Mouse (Mus musculus) heart, embryonic 15.5 days (tissue): Measurements from ENCODE around the gene Ccdc88c. TPM values are rescaled to one million over a fixed set of nuclear protein-coding genes. Genes with fewer than 3 reads are reported as not detected.

Experiments used
- ATAC-seq: fragments of 200-750 bp; cut with Nextera tagmentation; replicated peaks from 2 replicates; pipeline ENCODE4 v1.8.0; 2017; ENCODE audit warnings: low read depth, moderate TSS enrichment; ENCODE audit not compliant: insufficient number of reproducible peaks, insufficient read depth, low FRiP score
- H3K27ac ChIP-seq: fragments of 300-500 bp; sonication (generic); 2 replicates; pipeline ENCODE4 v1.5.1; 2015; ENCODE audit warnings: mild to moderate bottlenecking, inconsistent platforms
- H3K27me3 ChIP-seq: fragments of 300-500 bp; sonication (generic); 2 replicates; pipeline ENCODE4 v1.6.1; 2015; ENCODE audit warnings: inconsistent platforms
- H3K36me3 ChIP-seq: fragments of 300-500 bp; sonication (generic); 2 replicates; pipeline ENCODE4 v1.6.1; 2015; ENCODE audit warnings: mild to moderate bottlenecking, inconsistent platforms
- H3K4me1 ChIP-seq: fragments of 300-500 bp; sonication (generic); replicated peaks from 2 replicates; pipeline ENCODE4 v1.6.1; 2015; ENCODE audit warnings: inconsistent platforms
- H3K4me2 ChIP-seq: fragments of 300-500 bp; sonication (generic); 2 replicates; pipeline ENCODE4 v1.6.1; 2015; ENCODE audit warnings: inconsistent platforms, mild to moderate bottlenecking, moderate library complexity
- H3K4me3 ChIP-seq: fragments of 300-500 bp; sonication (generic); 2 replicates; pipeline ENCODE4 v1.5.1; 2015; ENCODE audit warnings: mild to moderate bottlenecking, inconsistent platforms
- H3K9ac ChIP-seq: fragments of 300-500 bp; sonication (generic); 2 replicates; pipeline ENCODE4 v1.6.1; 2015; ENCODE audit warnings: mild to moderate bottlenecking, inconsistent platforms
- H3K9me3 ChIP-seq: fragments of 300-500 bp; sonication (generic); replicated peaks from 2 replicates; pipeline ENCODE4 v1.6.1; 2016; ENCODE audit warnings: inconsistent platforms
- WGBS: fragments of 180-500 bp; shearing (Covaris S2); methylation state at CpG from one replicate; pipeline ENCODE4 v1.1.7; 2015; ENCODE audit warnings: mixed read lengths; 5-methylcytosine and 5-hydroxymethylcytosine counted together
- polyA plus RNA-seq: library from polyadenylated mRNA; unstranded; fragments of >200 nt; fragmentation: Nextera tagmentation; extraction: Ambion mirVana; gene quantifications from 2 replicates; pipeline ENCODE4 v1.2.1, GENCODE M21; 2015

Ccdc88c gene
- polyA plus RNA-seq, 1 experiment from 2014 or later: 2.4 TPM

GRCm38 (mm10) chr12:100995607-100996377 lies 33.1 kb downstream of the Ccdc88c start:
- 56% methylated on average over 16 of the region's 16 CpGs for WGBS
- no peak overlapping the region for H3K27ac ChIP-seq
- H3K4me3 ChIP-seq: no peak overlapping the region
- H3K36me3 ChIP-seq: no peaks in the 10 kb centered on the region
- ATAC-seq: no peak
- no peak overlapping the region for H3K9ac ChIP-seq
- peaks cover 12% of the 10 kb centered on the region; the same call in 1 of the 2 replicates for H3K27me3 ChIP-seq
- H3K4me2 ChIP-seq: no peak overlapping the region
- H3K9me3 ChIP-seq: no peaks in the 10 kb centered on the region
- peaks cover 24% of the 10 kb centered on the region for H3K4me1 ChIP-seq

GRCm38 (mm10) chr12:100994140-100995015 lies 34.5 kb downstream of the Ccdc88c start:
- Histone ChIP-seq H3K4me3 (no peak overlapping the region), H3K27ac (no peak overlapping the region), H3K9ac (no peak overlapping the region), H3K27me3 (peaks cover 19% of the 10 kb centered on the region), H3K9me3 (no peaks in the 10 kb centered on the region), H3K4me1 (peaks cover 22% of the 10 kb centered on the region), H3K4me2 (no peak overlapping the region), H3K36me3 (no peaks in the 10 kb centered on the region)
- no peak for ATAC-seq
- 69% methylated on average over 3 of the region's 3 CpGs for WGBS

- Histone ChIP-seq H3K9ac (no peak overlapping the region), H3K27me3 (peaks cover 20% of the 10 kb centered on the region), H3K9me3 (no peaks in the 10 kb centered on the region), H3K4me2 (no peak overlapping the region), H3K4me1 (peaks cover 10% of the 10 kb centered on the region), H3K4me3 (no peak overlapping the region), H3K36me3 (no peaks in the 10 kb centered on the region), H3K27ac (no peak overlapping the region)
- ATAC-seq: no peak
- 71% methylated on average over 3 of the region's 3 CpGs for WGBS
These were observed 35.7 kb downstream of the Ccdc88c start for GRCm38 (mm10) chr12:100993146-100993545.

GRCm38 (mm10) chr12:100992505-100992904 lies 36.4 kb downstream of the Ccdc88c start:
- Histone ChIP-seq H3K9ac (no peak overlapping the region), H3K9me3 (no peaks in the 10 kb centered on the region), H3K4me3 (no peak overlapping the region), H3K4me2 (no peak overlapping the region), H3K36me3 (no peaks in the 10 kb centered on the region), H3K4me1 (peaks cover 4% of the 10 kb centered on the region), H3K27ac (no peak overlapping the region), H3K27me3 (peaks cover 20% of the 10 kb centered on the region)
- 71% methylated on average over 7 of the region's 7 CpGs for WGBS
- ATAC-seq: no peak

GRCm38 (mm10) chr12:100991119-100991518 lies 37.7 kb downstream of the Ccdc88c start:
- no peak for ATAC-seq
- Histone ChIP-seq H3K27me3 (peaks cover 20% of the 10 kb centered on the region), H3K4me3 (no peak overlapping the region), H3K4me1 (peaks cover 1% of the 10 kb centered on the region; the same call in 1 of the 2 replicates), H3K36me3 (no peaks in the 10 kb centered on the region), H3K27ac (no peak overlapping the region), H3K9me3 (no peaks in the 10 kb centered on the region), H3K9ac (no peak overlapping the region), H3K4me2 (no peak overlapping the region)
- 68% methylated on average over 3 of the region's 3 CpGs for WGBS

- WGBS: 45% methylated on average over 12 of the region's 12 CpGs
- ATAC-seq: no peak
- Histone ChIP-seq H3K9ac (no peak overlapping the region), H3K4me1 (no peaks in the 10 kb centered on the region; the same call in 1 of the 2 replicates), H3K4me3 (no peak overlapping the region), H3K27me3 (peaks cover 18% of the 10 kb centered on the region), H3K9me3 (no peaks in the 10 kb centered on the region), H3K36me3 (no peaks in the 10 kb centered on the region), H3K27ac (no peak overlapping the region), H3K4me2 (no peak overlapping the region)
These were observed 38.6 kb downstream of the Ccdc88c start for GRCm38 (mm10) chr12:100990291-100990690.

GRCm38 (mm10) chr12:100989780-100990288 lies 39.0 kb downstream of the Ccdc88c start:
- no peak overlapping the region for H3K27ac ChIP-seq
- WGBS: 74% methylated on average over 4 of the region's 4 CpGs
- H3K27me3 ChIP-seq: peaks cover 13% of the 10 kb centered on the region
- no peaks in the 10 kb centered on the region; the same call in 1 of the 2 replicates for H3K4me1 ChIP-seq
- H3K9ac ChIP-seq: no peak overlapping the region
- ATAC-seq: no peak
- no peak overlapping the region for H3K4me3 ChIP-seq
- H3K4me2 ChIP-seq: no peak overlapping the region
- no peaks in the 10 kb centered on the region for H3K9me3 ChIP-seq
- H3K36me3 ChIP-seq: no peaks in the 10 kb centered on the region

- Histone ChIP-seq H3K9ac (no peak overlapping the region), H3K4me3 (no peak overlapping the region), H3K36me3 (no peaks in the 10 kb centered on the region), H3K9me3 (no peaks in the 10 kb centered on the region), H3K27ac (no peak overlapping the region), H3K4me2 (no peak overlapping the region), H3K27me3 (peaks cover 8% of the 10 kb centered on the region; the same call in 1 of the 2 replicates), H3K4me1 (no peaks in the 10 kb centered on the region; the same call in 1 of the 2 replicates)
- 74% methylated on average over 15 of the region's 15 CpGs for WGBS
- ATAC-seq: no peak
These were observed 40.3 kb downstream of the Ccdc88c start for GRCm38 (mm10) chr12:100988324-100989130.

- peaks cover 16% of the 10 kb centered on the region for H3K4me1 ChIP-seq
- H3K27me3 ChIP-seq: peaks cover 8% of the 10 kb centered on the region; the same call in 1 of the 2 replicates
- 63% methylated on average over 4 of the region's 4 CpGs for WGBS
- H3K36me3 ChIP-seq: no peaks in the 10 kb centered on the region
- ATAC-seq: no peak
- no peak overlapping the region for H3K27ac ChIP-seq
- H3K4me2 ChIP-seq: no peak overlapping the region
- H3K4me3 ChIP-seq: no peak overlapping the region
- H3K9ac ChIP-seq: no peak overlapping the region
- H3K9me3 ChIP-seq: no peaks in the 10 kb centered on the region
These were observed 42.4 kb downstream of the Ccdc88c start for GRCm38 (mm10) chr12:100986423-100986822.

GRCm38 (mm10) chr12:100985793-100986157 lies 43.1 kb downstream of the Ccdc88c start:
- H3K4me3 ChIP-seq: no peak overlapping the region
- H3K4me2 ChIP-seq: no peak overlapping the region
- WGBS: 85% methylated on average over 2 of the region's 2 CpGs
- H3K4me1 ChIP-seq: peaks cover 19% of the 10 kb centered on the region
- H3K27me3 ChIP-seq: peaks cover 8% of the 10 kb centered on the region; the same call in 1 of the 2 replicates
- H3K9ac ChIP-seq: no peak overlapping the region
- no peak for ATAC-seq
- no peaks in the 10 kb centered on the region for H3K36me3 ChIP-seq
- H3K27ac ChIP-seq: no peak overlapping the region
- H3K9me3 ChIP-seq: no peaks in the 10 kb centered on the region
